In genomic region chr13:21715864-21716539, GRCm38 (mm10) we compare ENCODE assay signal across 8 mouse cellular contexts. TPM values are rescaled to one million over a fixed set of nuclear protein-coding genes. Genes with fewer than 3 reads are reported as not detected.
DNase-seq lines count a peak whose midpoint lies in the region; ATAC-seq and TF ChIP-seq lines count a peak whose summit lies in the region.
"Not testable (repeated sequence)": the region's sequence is repeated elsewhere in the genome, so short reads cannot be mapped to it uniquely, and the experiment has no call there.

Gene Hist1h2bl, minus strand, starts transcription at chr13:21716143.
Gene Hist1h2ai, plus strand, starts transcription at chr13:21716422.

- not testable (repeated sequence) for H3K9me3 ChIP-seq in embryonic facial prominence, embryonic 15.5 days (replicated peaks); limb, embryonic 12.5 days; midbrain, embryonic 14.5 days (ENCODE audit: control insufficient read depth, low read length)

- TF ChIP-seq POLR2A in bone marrow, adult 2 months (IDR thresholded peaks at IDR 0.05; ENCODE audit: borderline replicate concordance, control insufficient read depth, low read depth, low read length), result peak; percentile 87

- H3K9ac ChIP-seq in embryonic facial prominence, embryonic 15.5 days, result peak within 1 kb of the TSS; percentile 39; the same call in 1 of the 2 replicates
- peak within 1 kb of the TSS; percentile 78 for H3K9ac ChIP-seq in limb, embryonic 12.5 days (replicated peaks)
- H3K9ac ChIP-seq in midbrain, embryonic 14.5 days (replicated peaks; ENCODE audit: low read length), result peak within 1 kb of the TSS; percentile 54

- DNase-seq in A20 (ENCODE audit: low read depth, low spot score), result peak; percentile 96
- DNase-seq in heart, adult 8-10 months (ENCODE audit: low spot score), result peak; percentile 90
- peak; percentile 54 to 71 for DNase-seq in kidney, adult 8-10 months
- peak; percentile 96 for DNase-seq in midbrain, embryonic 14.5 days
- peak; percentile 84 for DNase-seq in spleen, adult 12 weeks (ENCODE audit: low spot score)

- not testable (repeated sequence) for H3K4me1 ChIP-seq in bone marrow, adult 2 months (ENCODE audit: control insufficient read depth, insufficient read depth, low read length)
- H3K4me1 ChIP-seq in embryonic facial prominence, embryonic 15.5 days, result peaks cover 38% of the 10 kb centered on the region
- peaks cover 25% of the 10 kb centered on the region for H3K4me1 ChIP-seq in limb, embryonic 12.5 days (replicated peaks)
- H3K4me1 ChIP-seq in midbrain, embryonic 14.5 days (ENCODE audit: control insufficient read depth, insufficient read depth, low read length), result peaks cover 26% of the 10 kb centered on the region

- WGBS in bone marrow, adult 2 months, result under 1% methylated on average over 35 of the region's 50 CpGs
- WGBS in embryonic facial prominence, embryonic 15.5 days, result 1% methylated on average over 28 of the region's 50 CpGs
- 0% methylated on average over 33 of the region's 50 CpGs for WGBS in limb, embryonic 12.5 days
- under 1% methylated on average over 25 of the region's 50 CpGs for WGBS in midbrain, embryonic 14.5 days

- not testable (repeated sequence) for TF ChIP-seq CTCF in bone marrow, adult 2 months (IDR thresholded peaks at IDR 0.05; ENCODE audit: control insufficient read depth, insufficient read depth, low read length)

- not testable (repeated sequence) for H3K27me3 ChIP-seq in embryonic facial prominence, embryonic 15.5 days; limb, embryonic 12.5 days; midbrain, embryonic 14.5 days (ENCODE audit: control insufficient read depth, insufficient read depth, low read length)

- peak within 1 kb of the TSS; percentile 82 for H3K4me3 ChIP-seq in bone marrow, adult 2 months (replicated peaks; ENCODE audit: control insufficient read depth, low read depth, low read length)
- H3K4me3 ChIP-seq in embryonic facial prominence, embryonic 15.5 days (replicated peaks), result peak within 1 kb of the TSS; percentile 44
- peak within 1 kb of the TSS; percentile 47 for H3K4me3 ChIP-seq in limb, embryonic 12.5 days (replicated peaks)
- peak within 1 kb of the TSS; percentile 42 for H3K4me3 ChIP-seq in midbrain, embryonic 14.5 days (replicated peaks; ENCODE audit: low read depth, low read length)

- H3K27ac ChIP-seq in bone marrow, adult 2 months (ENCODE audit: control insufficient read depth, insufficient read depth, low read depth, low read length, poor library complexity), result peak within 1 kb of the TSS; percentile 99
- peak within 1 kb of the TSS; percentile 92 for H3K27ac ChIP-seq in embryonic facial prominence, embryonic 15.5 days (replicated peaks)
- peak within 1 kb of the TSS; percentile 97 for H3K27ac ChIP-seq in limb, embryonic 12.5 days
- peak within 1 kb of the TSS; percentile 82 for H3K27ac ChIP-seq in midbrain, embryonic 14.5 days (replicated peaks; ENCODE audit: low read depth, low read length)

- peak; percentile 93 for ATAC-seq in embryonic facial prominence, embryonic 15.5 days (ENCODE audit: insufficient number of reproducible peaks, low FRiP score, low TSS enrichment, low read depth)
- peak; percentile 91 for ATAC-seq in limb, embryonic 12.5 days (ENCODE audit: insufficient number of reproducible peaks, insufficient read depth, low FRiP score, low TSS enrichment, low read depth)
- peak; percentile 94 for ATAC-seq in midbrain, embryonic 14.5 days (ENCODE audit: low FRiP score, low TSS enrichment)

- not testable (repeated sequence) for H3K36me3 ChIP-seq in embryonic facial prominence, embryonic 15.5 days; limb, embryonic 12.5 days; midbrain, embryonic 14.5 days (ENCODE audit: control insufficient read depth, insufficient read depth, low read length)

- peak within 1 kb of the TSS; percentile 77 for H3K4me2 ChIP-seq in embryonic facial prominence, embryonic 15.5 days (replicated peaks)
- H3K4me2 ChIP-seq in limb, embryonic 12.5 days, result peak within 1 kb of the TSS; percentile 78
- H3K4me2 ChIP-seq in midbrain, embryonic 14.5 days (ENCODE audit: low read length), result peak within 1 kb of the TSS; percentile 89

RNA-seq across cellular contexts. Expression of gene Hist1h2bl, which starts in this region (rescaled TPM):
- polyA plus RNA-seq in bone marrow, adult 2 months (2011; ENCODE audit: insufficient read depth, insufficient read length, low replicate concordance, missing spikeins), result 28.9 and 65.7 TPM in 2 replicates
- 0.60 and 2.0 TPM in 2 replicates for polyA plus RNA-seq in embryonic facial prominence, embryonic 15.5 days (2015; fragmentation: Nextera tagmentation; extraction: Ambion mirVana)
- total RNA-seq in heart, adult 8-10 months (2022), result 10 to 100 TPM in 1 of 4 experiments, 1 to 10 TPM in 3; 5.4 to 11.8 (median 8.0) TPM
- polyA plus RNA-seq in limb, embryonic 12.5 days (2016; fragmentation: Nextera tagmentation; extraction: Ambion mirVana), result 4.6 and 6.2 TPM in 2 replicates
- polyA plus RNA-seq in midbrain, embryonic 14.5 days (2014; fragmentation: Nextera tagmentation; extraction: Ambion mirVana), result 1.2 TPM in 1 of 2 replicates, not detected in the other

RNA-seq across cellular contexts. Expression of gene Hist1h2ai, which starts in this region (rescaled TPM):
- polyA plus RNA-seq in bone marrow, adult 2 months (2011; ENCODE audit: insufficient read depth, insufficient read length, low replicate concordance, missing spikeins), result 19.2 and 21.1 TPM in 2 replicates
- 6.9 and 13.7 TPM in 2 replicates for polyA plus RNA-seq in embryonic facial prominence, embryonic 15.5 days (2015; fragmentation: Nextera tagmentation; extraction: Ambion mirVana)
- 10 to 100 TPM in 2 of 4 experiments, 1 to 10 TPM in 1, not detected in 1; 1.1 to 17.1 (median 12.1) TPM for total RNA-seq in heart, adult 8-10 months (2022)
- polyA plus RNA-seq in limb, embryonic 12.5 days (2016; fragmentation: Nextera tagmentation; extraction: Ambion mirVana), result 55.1 and 62.4 TPM in 2 replicates
- 13.6 and 22.1 TPM in 2 replicates for polyA plus RNA-seq in midbrain, embryonic 14.5 days (2014; fragmentation: Nextera tagmentation; extraction: Ambion mirVana)

Comparison
In these comparisons a context has a peak if more than half of its experiments do, and no peak if none do; other contexts are left out.
1. Peak in every context shown above with its lines: DNase-seq, ATAC-seq, H3K4me3 ChIP-seq and H3K27ac ChIP-seq.